Comparison of ENCODE assay signal across 14 mouse cellular contexts in genomic region chr11:80425247-80425778, GRCm38 (mm10).
"Had no signal": no experiment of that assay in that cellular context is flagged by ENCODE, and none has a peak within 500 bp of the region (broad histone marks: within the 10 kb centered on the region; RNA-seq: fewer than 3 reads in every experiment).

No protein-coding gene starts in this region.

- DNase-seq: kidney, adult 2 months; kidney, postnatal 14 days; layer of hippocampus, adult 9-11 months; layer of hippocampus, postnatal 36 days; lung, postnatal 36 days; retina, postnatal 1 day; right cerebral cortex, postnatal 25 days; thymus, postnatal 4 days had no signal

- H3K4me3 ChIP-seq: kidney, embryonic 15.5 days; limb, embryonic 12.5 days; midbrain, embryonic 15.5 days; neural tube, embryonic 13.5 days had no signal

- H3K27me3 ChIP-seq: kidney, embryonic 15.5 days; limb, embryonic 12.5 days; midbrain, embryonic 15.5 days; neural tube, embryonic 13.5 days had no signal

- H3K9ac ChIP-seq: kidney, embryonic 15.5 days; limb, embryonic 12.5 days; midbrain, embryonic 15.5 days; neural tube, embryonic 13.5 days had no signal

- H3K36me3 ChIP-seq: kidney, embryonic 15.5 days; limb, embryonic 12.5 days; midbrain, embryonic 15.5 days; neural tube, embryonic 13.5 days had no signal

- H3K4me2 ChIP-seq: kidney, embryonic 15.5 days; limb, embryonic 12.5 days; midbrain, embryonic 11.5 days; midbrain, embryonic 15.5 days; neural tube, embryonic 13.5 days had no signal

- ATAC-seq: midbrain, embryonic 15.5 days had no signal

- H3K9me3 ChIP-seq: kidney, embryonic 15.5 days; limb, embryonic 12.5 days; midbrain, embryonic 15.5 days; neural tube, embryonic 13.5 days had no signal

- H3K27ac ChIP-seq: kidney, embryonic 15.5 days; limb, embryonic 12.5 days; midbrain, embryonic 15.5 days; neural tube, embryonic 13.5 days; stomach, postnatal 0 days had no signal
